Mouse (Mus musculus): ENCODE results near the gene Txn1. TPM values are rescaled to one million over a fixed set of nuclear protein-coding genes. Genes with fewer than 3 reads are reported as not detected.
A peak's percentile ranks its signal among the peaks of the same experiment; 100 is the strongest.

The Txn1 gene
- total and polyA plus RNA-seq, 3 experiments: 366 to 395 TPM; not detected in 1

DNA sequence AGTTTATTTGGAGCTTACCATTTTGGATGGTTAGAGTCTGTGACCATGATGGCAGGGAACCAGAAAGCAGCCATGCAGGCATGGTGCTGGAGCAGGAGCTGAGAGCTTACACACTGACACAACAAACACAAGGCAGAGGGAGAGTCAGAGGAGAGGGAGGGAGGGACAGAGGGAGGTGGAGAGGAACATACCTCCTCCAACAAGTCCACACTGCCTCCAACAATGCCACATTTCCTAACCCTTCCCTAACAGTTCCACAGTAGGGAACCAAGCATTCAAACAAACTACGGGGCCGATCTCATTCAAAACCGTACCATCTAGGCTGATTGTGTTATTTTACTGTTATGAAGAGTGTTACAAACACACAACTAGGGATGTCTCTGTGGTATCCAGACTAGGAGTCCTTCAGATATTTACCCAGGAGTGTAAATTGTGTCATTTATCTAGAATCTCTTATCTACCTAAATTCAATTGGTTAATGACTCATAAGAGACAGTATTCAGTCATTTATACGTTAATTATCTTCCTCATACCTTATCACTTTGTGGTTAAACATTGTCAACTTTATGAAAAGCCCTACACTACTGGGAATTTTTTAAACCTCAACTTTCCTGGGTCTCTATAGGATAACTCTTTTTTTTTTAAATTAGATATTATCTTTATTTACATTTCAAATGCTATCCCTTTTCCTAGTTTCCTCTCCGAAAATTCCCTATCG, 18.3 kb upstream of the Txn1 start:
- no peak overlapping the region for H3K27ac ChIP-seq (ENCODE audit: control insufficient read depth, low read depth, low read length)
- DNase-seq (ENCODE audit: low read depth, low spot score): no peak
- 0 out of 4 replicates have a peak, but pooled peaks cover 0 to 2% of the 10 kb centered on the region in 2 experiments for H3K36me3 ChIP-seq (ENCODE audit: control insufficient read depth in 1 of 2, insufficient read depth in 2 of 2, low read length in 2 of 2)
- no peaks in the 10 kb centered on the region for H3K9me3 ChIP-seq (replicated peaks; ENCODE audit: insufficient read depth, low read length)
- H3K4me1 ChIP-seq (ENCODE audit: control insufficient read depth in 1 of 2, insufficient read depth in 2 of 2, low read length in 2 of 2): no peaks in the 10 kb centered on the region
- no peak for TF ChIP-seq RAD21 (IDR thresholded peaks at IDR 0.05; ENCODE audit: low read depth, low read length)
- TF ChIP-seq ZNF384 (IDR thresholded peaks at IDR 0.05; ENCODE audit: low read depth, low read length): no peak
- no peak for TF ChIP-seq SIN3A (IDR thresholded peaks at IDR 0.05; ENCODE audit: low read length)
- TF ChIP-seq EP300 (IDR thresholded peaks at IDR 0.05; ENCODE audit: low read depth in 1 of 2, low read length in 2 of 2): peak in 1 of 2 experiments; percentile 16; a peak in 2 of 4 replicates
- TF ChIP-seq GATA1 (IDR thresholded peaks at IDR 0.05; ENCODE audit: low read depth, low read length): peak; percentile 51; the same call in 1 of the 2 replicates
- TF ChIP-seq ZC3H11A (IDR thresholded peaks at IDR 0.05; ENCODE audit: low read depth, low read length): no peak
- no peak overlapping the region for H3K4me3 ChIP-seq (ENCODE audit: control insufficient read depth in 1 of 2, insufficient read depth in 1 of 2, low read depth in 2 of 2, low read length in 2 of 2)
- H3K79me2 ChIP-seq (ENCODE audit: control insufficient read depth, insufficient read depth, low read length, poor library complexity): no peaks in the 10 kb centered on the region
- no peak overlapping the region for H3K9ac ChIP-seq (ENCODE audit: control insufficient read depth, low read depth, low read length, poor library complexity, severe bottlenecking)
- peaks cover 0 to 4% of the 10 kb centered on the region in 2 experiments; a peak in 2 of 4 replicates for H3K27me3 ChIP-seq (ENCODE audit: control insufficient read depth in 1 of 2, insufficient read depth in 2 of 2, low read length in 2 of 2)

DNA sequence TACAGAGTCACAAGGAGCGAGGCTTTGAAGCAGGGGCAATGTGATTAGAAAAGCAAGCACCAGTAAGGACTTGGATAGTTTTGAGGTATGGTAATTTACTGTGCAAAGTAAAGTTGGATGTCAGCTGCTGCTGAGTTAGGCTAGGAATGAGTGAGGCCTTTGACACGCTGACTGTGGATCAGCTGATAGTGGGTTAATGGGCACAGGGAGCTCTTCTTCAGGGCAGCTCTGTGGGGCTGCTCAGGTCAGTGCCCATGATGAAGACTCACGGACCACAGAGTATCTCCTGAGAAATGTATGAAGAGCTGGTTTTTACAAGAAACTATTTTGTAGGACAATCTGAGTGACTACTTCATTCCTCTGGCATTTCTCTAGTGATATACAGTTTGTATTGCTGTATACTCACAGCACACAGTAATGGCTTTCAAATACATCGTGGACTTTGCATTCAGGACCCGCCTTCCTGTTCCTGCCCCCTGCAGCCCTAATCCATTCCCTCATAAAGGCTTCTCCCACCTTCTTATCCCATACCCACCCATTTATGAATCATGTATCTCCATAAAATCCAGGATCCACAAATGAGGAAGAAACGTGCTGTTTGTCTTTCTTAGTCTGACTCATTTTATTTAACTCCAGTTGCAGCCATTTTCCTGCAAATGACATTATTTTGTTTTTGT, 17.5 kb upstream of the Txn1 start:
- Histone ChIP-seq H3K27ac (ENCODE audit: control insufficient read depth, low read depth, low read length) (no peak overlapping the region), H3K9me3 (replicated peaks; ENCODE audit: insufficient read depth, low read length) (no peaks in the 10 kb centered on the region), H3K27me3 (ENCODE audit: control insufficient read depth in 1 of 2, insufficient read depth in 2 of 2, low read length in 2 of 2) (peaks cover 0 to 4% of the 10 kb centered on the region in 2 experiments; a peak in 2 of 4 replicates), H3K4me1 (ENCODE audit: control insufficient read depth in 1 of 2, insufficient read depth in 2 of 2, low read length in 2 of 2) (no peaks in the 10 kb centered on the region), H3K4me3 (ENCODE audit: control insufficient read depth in 1 of 2, insufficient read depth in 1 of 2, low read depth in 2 of 2, low read length in 2 of 2) (no peak overlapping the region), H3K36me3 (ENCODE audit: control insufficient read depth in 1 of 2, insufficient read depth in 2 of 2, low read length in 2 of 2) (0 out of 4 replicates have a peak, but pooled peaks cover 0 to 2% of the 10 kb centered on the region in 2 experiments), H3K79me2 (ENCODE audit: control insufficient read depth, insufficient read depth, low read length, poor library complexity) (no peaks in the 10 kb centered on the region), H3K9ac (ENCODE audit: control insufficient read depth, low read depth, low read length, poor library complexity, severe bottlenecking) (no peak overlapping the region)
- no peak for DNase-seq (ENCODE audit: low read depth, low spot score)
- TF ChIP-seq POLR2AphosphoS5 (IDR thresholded peaks at IDR 0.05; ENCODE audit: borderline replicate concordance, low read depth, low read length): no peak
- TF ChIP-seq ZNF384 (IDR thresholded peaks at IDR 0.05; ENCODE audit: low read depth, low read length): no peak
- TF ChIP-seq JUND (IDR thresholded peaks at IDR 0.05; ENCODE audit: low read depth, low read length): no peak
- no peak for TF ChIP-seq TBP (IDR thresholded peaks at IDR 0.05; ENCODE audit: low read depth, low read length)
- no peak for TF ChIP-seq GABPA (IDR thresholded peaks at IDR 0.05; ENCODE audit: low read depth, low read length)

DNA sequence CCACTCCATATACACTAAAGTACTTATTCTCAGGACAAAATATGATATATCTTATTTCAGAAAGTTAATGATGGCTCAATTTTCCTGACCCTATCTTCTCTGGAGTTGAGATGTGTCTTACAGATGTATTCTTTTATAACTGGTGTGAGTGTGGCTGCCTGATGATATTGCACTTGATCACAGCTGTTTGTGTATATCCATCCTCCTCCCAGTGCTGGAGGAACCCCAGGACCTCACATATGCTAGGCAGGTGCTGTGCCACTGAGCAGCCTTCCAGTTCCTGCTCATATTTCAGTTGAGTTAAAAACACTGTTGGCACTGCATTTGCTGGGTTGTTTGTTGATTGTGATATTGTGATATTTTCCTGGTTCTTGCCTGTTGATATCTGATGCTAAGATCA, 14.1 kb upstream of the Txn1 start:
- Histone ChIP-seq H3K9ac (ENCODE audit: control insufficient read depth, low read depth, low read length, poor library complexity, severe bottlenecking) (no peak overlapping the region), H3K4me1 (ENCODE audit: control insufficient read depth in 1 of 2, insufficient read depth in 2 of 2, low read length in 2 of 2) (no peaks in the 10 kb centered on the region)
- TF ChIP-seq USF2 (IDR thresholded peaks at IDR 0.05; ENCODE audit: borderline replicate concordance in 1 of 2, insufficient read depth in 1 of 2, low read depth in 1 of 2, low read length in 2 of 2): no peak
- TF ChIP-seq EP300 (IDR thresholded peaks at IDR 0.05; ENCODE audit: low read depth in 1 of 2, low read length in 2 of 2): no peak
- no peak for TF ChIP-seq NELFE (IDR thresholded peaks at IDR 0.05; ENCODE audit: low read depth, low read length)
- no peak for TF ChIP-seq ZNF384 (IDR thresholded peaks at IDR 0.05; ENCODE audit: low read depth, low read length)
- no peak for TF ChIP-seq KAT2A (conservative IDR thresholded peaks at IDR 0.05; ENCODE audit: low read depth, low read length)
- TF ChIP-seq POLR2AphosphoS5 (IDR thresholded peaks at IDR 0.05; ENCODE audit: borderline replicate concordance, low read depth, low read length): no peak
- no peak for TF ChIP-seq CHD1 (IDR thresholded peaks at IDR 0.05; ENCODE audit: low read depth, low read length)
- TF ChIP-seq ZKSCAN1 (IDR thresholded peaks at IDR 0.05; ENCODE audit: low read depth, low read length): no peak
- no peak for TF ChIP-seq NRF1 (IDR thresholded peaks at IDR 0.05; ENCODE audit: insufficient read depth, low read depth, low read length, poor library complexity, severe bottlenecking)
- no peak for TF ChIP-seq MAX (IDR thresholded peaks at IDR 0.05; ENCODE audit: low read length)
- no peak for TF ChIP-seq GABPA (IDR thresholded peaks at IDR 0.05; ENCODE audit: low read depth, low read length)
- no peak for TF ChIP-seq MAZ (IDR thresholded peaks at IDR 0.05; ENCODE audit: low read depth, low read length)
- no peak for TF ChIP-seq ZMIZ1 (IDR thresholded peaks at IDR 0.05; ENCODE audit: low read depth, low read length)
- TF ChIP-seq E2F4 (IDR thresholded peaks at IDR 0.05; ENCODE audit: borderline replicate concordance, low read depth, low read length): no peak
- no peak for TF ChIP-seq CHD2 (IDR thresholded peaks at IDR 0.05; ENCODE audit: low read length)

More for the DNA sequence above, 14.1 kb upstream of the Txn1 start:
- H3K36me3 ChIP-seq (ENCODE audit: control insufficient read depth in 1 of 2, insufficient read depth in 2 of 2, low read length in 2 of 2): 0 out of 4 replicates have a peak, but pooled peaks cover 0 to 2% of the 10 kb centered on the region in 2 experiments
- no peaks in the 10 kb centered on the region for H3K9me3 ChIP-seq (replicated peaks; ENCODE audit: insufficient read depth, low read length)
- no peak overlapping the region for H3K27ac ChIP-seq (ENCODE audit: control insufficient read depth, low read depth, low read length)
- no peaks in the 10 kb centered on the region for H3K27me3 ChIP-seq (ENCODE audit: control insufficient read depth in 1 of 2, insufficient read depth in 2 of 2, low read length in 2 of 2)
- H3K4me3 ChIP-seq (ENCODE audit: control insufficient read depth in 1 of 2, insufficient read depth in 1 of 2, low read depth in 2 of 2, low read length in 2 of 2): no peak overlapping the region
- DNase-seq (ENCODE audit: low read depth, low spot score): no peak
- H3K79me2 ChIP-seq (ENCODE audit: control insufficient read depth, insufficient read depth, low read length, poor library complexity): no peaks in the 10 kb centered on the region

Measured in MEL (cell line).